Mouse (Mus musculus): ENCODE results near the gene Methig1. TPM values are rescaled to one million over a fixed set of nuclear protein-coding genes. Genes with fewer than 3 reads are reported as not detected.
A peak's percentile ranks its signal among the peaks of the same experiment; 100 is the strongest.
"Not testable (repeated sequence)": the region's sequence is repeated elsewhere in the genome, so short reads cannot be mapped to it uniquely, and the experiment has no call there.

Gene Methig1
- polyA plus RNA-seq, 1 experiment from 2014 or later: not detected

- H3K4me1 ChIP-seq (ENCODE audit: control insufficient read depth, insufficient read depth, low read length); H3K9ac ChIP-seq (ENCODE audit: low read length); H3K27ac ChIP-seq (replicated peaks; ENCODE audit: low read depth, low read length); H3K4me3 ChIP-seq (ENCODE audit: low read depth, low read length); H3K27me3 ChIP-seq (ENCODE audit: control insufficient read depth, insufficient read depth, low read length); ATAC-seq (ENCODE audit: insufficient number of reproducible peaks, low FRiP score, low TSS enrichment, low read depth); DNase-seq (ENCODE audit: low spot score); H3K36me3 ChIP-seq (ENCODE audit: control insufficient read depth, insufficient read depth, low read length); H3K9me3 ChIP-seq (ENCODE audit: control insufficient read depth, low read length); H3K4me2 ChIP-seq (ENCODE audit: low read depth, severe bottlenecking): not testable (repeated sequence)
- WGBS: 76% methylated on average over 4 of the region's 4 CpGs
These were observed 34.8 kb upstream of the Methig1 start for GRCm38 (mm10) chr15:100318014-100318671.

- Histone ChIP-seq H3K9me3 (ENCODE audit: control insufficient read depth, low read length) (no peaks in the 10 kb centered on the region), H3K4me2 (ENCODE audit: low read depth, severe bottlenecking) (no peak overlapping the region), H3K4me3 (ENCODE audit: low read depth, low read length) (no peak overlapping the region), H3K36me3 (ENCODE audit: control insufficient read depth, insufficient read depth, low read length) (no peaks in the 10 kb centered on the region), H3K27ac (replicated peaks; ENCODE audit: low read depth, low read length) (no peak overlapping the region), H3K27me3 (ENCODE audit: control insufficient read depth, insufficient read depth, low read length) (no peaks in the 10 kb centered on the region), H3K4me1 (ENCODE audit: control insufficient read depth, insufficient read depth, low read length) (no peaks in the 10 kb centered on the region), H3K9ac (ENCODE audit: low read length) (no peak overlapping the region)
- ATAC-seq (ENCODE audit: insufficient number of reproducible peaks, low FRiP score, low TSS enrichment, low read depth): no peak
- DNase-seq (ENCODE audit: low spot score): no peak
- WGBS: 82% methylated on average over 1 of the region's 1 CpGs
These were observed 33.1 kb upstream of the Methig1 start for GRCm38 (mm10) chr15:100319884-100320283.

GRCm38 (mm10) chr15:100320295-100320905 is 32.5 kb upstream of the Methig1 start:
- Histone ChIP-seq H3K9me3 (ENCODE audit: control insufficient read depth, low read length) (no peaks in the 10 kb centered on the region), H3K9ac (ENCODE audit: low read length) (no peak overlapping the region), H3K4me1 (ENCODE audit: control insufficient read depth, insufficient read depth, low read length) (no peaks in the 10 kb centered on the region), H3K4me2 (ENCODE audit: low read depth, severe bottlenecking) (no peak overlapping the region), H3K27ac (replicated peaks; ENCODE audit: low read depth, low read length) (no peak overlapping the region), H3K27me3 (ENCODE audit: control insufficient read depth, insufficient read depth, low read length) (no peaks in the 10 kb centered on the region), H3K4me3 (ENCODE audit: low read depth, low read length) (no peak overlapping the region), H3K36me3 (ENCODE audit: control insufficient read depth, insufficient read depth, low read length) (no peaks in the 10 kb centered on the region)
- ATAC-seq (ENCODE audit: insufficient number of reproducible peaks, low FRiP score, low TSS enrichment, low read depth) (no peak), DNase-seq (ENCODE audit: low spot score) (no peak)
- 64% methylated on average over 9 of the region's 9 CpGs for WGBS

DNA sequence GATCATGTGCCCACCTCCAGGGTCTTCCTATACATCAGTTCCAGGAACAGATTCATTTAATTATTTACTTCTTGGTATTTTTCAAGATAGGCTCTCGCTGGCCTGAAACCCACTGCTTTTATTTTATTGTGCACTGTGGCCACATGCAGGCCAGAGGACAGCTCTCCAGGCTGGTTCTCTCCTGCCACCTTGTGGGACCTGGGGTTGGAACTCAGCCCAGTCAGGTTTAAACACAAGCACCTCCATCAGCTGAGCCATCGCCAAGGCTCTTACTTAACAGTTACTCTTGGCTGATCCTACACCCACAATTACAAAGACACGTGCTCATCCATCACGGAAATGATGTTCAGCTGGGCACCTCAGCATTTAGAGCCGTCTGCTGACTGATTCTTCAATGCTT is 31.8 kb upstream of the Methig1 start:
- Histone ChIP-seq H3K4me1 (ENCODE audit: control insufficient read depth, insufficient read depth, low read length) (no peaks in the 10 kb centered on the region), H3K9ac (ENCODE audit: low read length) (no peak overlapping the region), H3K36me3 (ENCODE audit: control insufficient read depth, insufficient read depth, low read length) (no peaks in the 10 kb centered on the region), H3K27ac (replicated peaks; ENCODE audit: low read depth, low read length) (no peak overlapping the region), H3K4me3 (ENCODE audit: low read depth, low read length) (no peak overlapping the region), H3K4me2 (ENCODE audit: low read depth, severe bottlenecking) (no peak overlapping the region), H3K27me3 (ENCODE audit: control insufficient read depth, insufficient read depth, low read length) (no peaks in the 10 kb centered on the region), H3K9me3 (ENCODE audit: control insufficient read depth, low read length) (no peaks in the 10 kb centered on the region)
- peak; percentile 30 for DNase-seq (ENCODE audit: low spot score)
- 47% methylated on average over 5 of the region's 5 CpGs for WGBS
- no peak for ATAC-seq (ENCODE audit: insufficient number of reproducible peaks, low FRiP score, low TSS enrichment, low read depth)

GRCm38 (mm10) chr15:100324021-100324591 is 28.8 kb upstream of the Methig1 start:
- no peaks in the 10 kb centered on the region for H3K4me1 ChIP-seq (ENCODE audit: control insufficient read depth, insufficient read depth, low read length)
- H3K4me2 ChIP-seq (ENCODE audit: low read depth, severe bottlenecking): no peak overlapping the region
- no peaks in the 10 kb centered on the region for H3K9me3 ChIP-seq (ENCODE audit: control insufficient read depth, low read length)
- no peak overlapping the region for H3K9ac ChIP-seq (ENCODE audit: low read length)
- H3K27ac ChIP-seq (replicated peaks; ENCODE audit: low read depth, low read length): no peak overlapping the region
- no peak overlapping the region for H3K4me3 ChIP-seq (ENCODE audit: low read depth, low read length)
- ATAC-seq (ENCODE audit: insufficient number of reproducible peaks, low FRiP score, low TSS enrichment, low read depth) (no peak), DNase-seq (ENCODE audit: low spot score) (no peak)
- WGBS: 63% methylated on average over 12 of the region's 12 CpGs
- H3K27me3 ChIP-seq (ENCODE audit: control insufficient read depth, insufficient read depth, low read length): no peaks in the 10 kb centered on the region
- no peaks in the 10 kb centered on the region for H3K36me3 ChIP-seq (ENCODE audit: control insufficient read depth, insufficient read depth, low read length)

DNA sequence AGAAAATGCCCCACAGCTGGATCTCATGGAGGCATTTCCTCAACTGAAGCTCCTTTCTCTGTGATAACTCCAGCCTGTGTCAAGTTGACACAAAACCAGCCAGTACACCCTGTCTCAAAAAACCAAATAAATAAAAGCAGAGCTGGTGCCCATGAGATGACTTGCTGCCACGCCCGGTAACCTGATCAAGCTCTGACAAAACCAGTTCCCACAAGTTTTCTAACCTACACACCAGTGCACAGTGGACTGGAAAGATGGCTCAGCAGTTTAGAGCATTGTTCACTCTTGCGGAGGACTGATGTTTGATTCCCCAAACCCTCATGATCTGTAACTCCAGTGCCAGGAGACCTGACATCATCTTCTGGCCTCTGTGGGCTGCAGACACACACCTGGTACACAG is 27.7 kb upstream of the Methig1 start:
- no peak overlapping the region for H3K4me2 ChIP-seq (ENCODE audit: low read depth, severe bottlenecking)
- DNase-seq (ENCODE audit: low spot score) (no peak), ATAC-seq (ENCODE audit: insufficient number of reproducible peaks, low FRiP score, low TSS enrichment, low read depth) (no peak)
- no peak overlapping the region for H3K9ac ChIP-seq (ENCODE audit: low read length)
- no peaks in the 10 kb centered on the region for H3K9me3 ChIP-seq (ENCODE audit: control insufficient read depth, low read length)
- no peaks in the 10 kb centered on the region for H3K27me3 ChIP-seq (ENCODE audit: control insufficient read depth, insufficient read depth, low read length)
- H3K36me3 ChIP-seq (ENCODE audit: control insufficient read depth, insufficient read depth, low read length): no peaks in the 10 kb centered on the region
- WGBS: 84% methylated on average over 3 of the region's 3 CpGs
- no peaks in the 10 kb centered on the region for H3K4me1 ChIP-seq (ENCODE audit: control insufficient read depth, insufficient read depth, low read length)
- H3K27ac ChIP-seq (replicated peaks; ENCODE audit: low read depth, low read length): no peak overlapping the region
- no peak overlapping the region for H3K4me3 ChIP-seq (ENCODE audit: low read depth, low read length)

- WGBS: 64% methylated on average over 3 of the region's 4 CpGs
- H3K4me3 ChIP-seq (ENCODE audit: low read depth, low read length); DNase-seq (ENCODE audit: low spot score); ATAC-seq (ENCODE audit: insufficient number of reproducible peaks, low FRiP score, low TSS enrichment, low read depth); H3K9me3 ChIP-seq (ENCODE audit: control insufficient read depth, low read length); H3K36me3 ChIP-seq (ENCODE audit: control insufficient read depth, insufficient read depth, low read length); H3K4me1 ChIP-seq (ENCODE audit: control insufficient read depth, insufficient read depth, low read length); H3K9ac ChIP-seq (ENCODE audit: low read length); H3K27ac ChIP-seq (replicated peaks; ENCODE audit: low read depth, low read length); H3K27me3 ChIP-seq (ENCODE audit: control insufficient read depth, insufficient read depth, low read length); H3K4me2 ChIP-seq (ENCODE audit: low read depth, severe bottlenecking): not testable (repeated sequence)
These were observed 24.9 kb upstream of the Methig1 start for GRCm38 (mm10) chr15:100328089-100328488.

DNA sequence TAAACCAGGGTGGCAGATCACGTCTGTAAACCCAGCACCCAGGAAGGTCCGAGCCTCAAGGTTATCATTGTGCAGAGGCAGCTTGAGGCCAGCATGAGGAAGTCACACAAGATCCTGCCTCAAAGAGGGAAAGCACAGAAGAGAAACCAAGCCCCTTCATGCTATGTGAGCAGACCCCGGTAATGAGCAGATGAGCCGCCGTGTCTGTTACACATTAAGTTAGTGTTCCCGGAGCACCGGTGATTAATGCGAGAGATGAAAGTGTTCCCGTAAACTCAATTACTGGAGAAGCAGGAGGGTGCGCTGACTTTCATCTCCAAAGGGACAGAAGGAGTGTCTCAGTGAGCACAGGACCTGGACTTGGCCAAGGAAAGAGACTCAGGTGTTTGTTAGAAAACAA is 23.6 kb upstream of the Methig1 start:
- H3K4me3 ChIP-seq (ENCODE audit: low read depth, low read length); H3K27ac ChIP-seq (replicated peaks; ENCODE audit: low read depth, low read length); ATAC-seq (ENCODE audit: insufficient number of reproducible peaks, low FRiP score, low TSS enrichment, low read depth); H3K36me3 ChIP-seq (ENCODE audit: control insufficient read depth, insufficient read depth, low read length); H3K4me2 ChIP-seq (ENCODE audit: low read depth, severe bottlenecking); H3K9me3 ChIP-seq (ENCODE audit: control insufficient read depth, low read length); H3K27me3 ChIP-seq (ENCODE audit: control insufficient read depth, insufficient read depth, low read length); H3K4me1 ChIP-seq (ENCODE audit: control insufficient read depth, insufficient read depth, low read length); DNase-seq (ENCODE audit: low spot score); H3K9ac ChIP-seq (ENCODE audit: low read length): not testable (repeated sequence)
- 18% methylated on average over 10 of the region's 10 CpGs for WGBS

All from limb, embryonic 11.5 days (tissue).